Mouse (Mus musculus) layer of hippocampus, adult 2 months (tissue): ENCODE measurements around the gene Rnf223. TPM values are rescaled to one million over a fixed set of nuclear protein-coding genes. Genes with fewer than 3 reads are reported as not detected.
A peak's percentile ranks its signal among the peaks of the same experiment; 100 is the strongest.

Experiments used
- DNase-seq, 2 experiments: peaks; one replicate each; pipeline ENCODE4 v3.0.0; 2022; ENCODE audit warnings: low spot score in 2 of 2
- H3K27ac ChIP-seq: fragments of 200-600 bp; 2 replicates; pipeline ENCODE4 v1.8.1; 2022
- H3K4me3 ChIP-seq: fragments of 200-600 bp; 2 replicates; pipeline ENCODE4 v1.8.1; 2022; ENCODE audit warnings: mild to moderate bottlenecking
- CTCF ChIP-seq: fragments of 200-600 bp; conservative IDR thresholded peaks from 2 replicates; pipeline ENCODE4 v1.8.1; 2022; ENCODE audit warnings: antibody characterized with exemption, mild to moderate bottlenecking, moderate library complexity
- long read RNA-seq, 2 experiments: library from polyadenylated mRNA; stranded (forward); transcript quantifications; one replicate each; pipeline ENCODE4 v2.0.0; 2021; ENCODE audit warnings: borderline mapping rate in 2 of 2
- total RNA-seq, 2 experiments: library from RNA; stranded (reverse); gene quantifications; 2 replicates each; pipeline ENCODE4 v1.2.3; 2021

The Rnf223 gene
- total RNA-seq: 1 to 10 TPM in 1 of 2 experiments, under 1 TPM in 1; 0.79 to 1.1 TPM
- long read RNA-seq, experiment 1: 0 reads
- long read RNA-seq, experiment 2: 0 reads

DNA sequence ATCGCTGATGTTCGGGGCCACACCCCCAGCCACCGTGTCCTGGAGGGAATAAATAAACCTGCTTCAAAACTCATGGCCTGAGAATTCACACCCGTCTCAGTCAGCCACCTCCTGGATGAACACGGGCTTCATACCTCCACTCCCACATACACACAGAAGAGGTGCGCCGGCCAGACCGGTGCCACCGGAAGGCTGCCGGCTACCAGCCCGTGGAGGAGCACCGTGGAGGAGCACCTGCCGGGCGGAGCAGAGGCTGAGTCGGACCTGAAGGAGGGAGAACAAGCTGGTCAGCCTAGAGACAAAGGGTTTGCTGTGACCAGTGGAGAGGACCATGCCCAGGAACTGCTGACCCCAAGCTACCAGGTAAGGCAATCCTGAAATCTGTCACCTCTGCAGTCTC lies at the start of gene Rnf223:
Gene Rnf223 (plus strand): TSS at position 78 of the 400 bp plus-strand sequence.
- Histone ChIP-seq H3K4me3 (no peak within 1 kb of the TSS), H3K27ac (no peak within 1 kb of the TSS)
- no peak for DNase-seq
- TF ChIP-seq CTCF: no peak

DNA sequence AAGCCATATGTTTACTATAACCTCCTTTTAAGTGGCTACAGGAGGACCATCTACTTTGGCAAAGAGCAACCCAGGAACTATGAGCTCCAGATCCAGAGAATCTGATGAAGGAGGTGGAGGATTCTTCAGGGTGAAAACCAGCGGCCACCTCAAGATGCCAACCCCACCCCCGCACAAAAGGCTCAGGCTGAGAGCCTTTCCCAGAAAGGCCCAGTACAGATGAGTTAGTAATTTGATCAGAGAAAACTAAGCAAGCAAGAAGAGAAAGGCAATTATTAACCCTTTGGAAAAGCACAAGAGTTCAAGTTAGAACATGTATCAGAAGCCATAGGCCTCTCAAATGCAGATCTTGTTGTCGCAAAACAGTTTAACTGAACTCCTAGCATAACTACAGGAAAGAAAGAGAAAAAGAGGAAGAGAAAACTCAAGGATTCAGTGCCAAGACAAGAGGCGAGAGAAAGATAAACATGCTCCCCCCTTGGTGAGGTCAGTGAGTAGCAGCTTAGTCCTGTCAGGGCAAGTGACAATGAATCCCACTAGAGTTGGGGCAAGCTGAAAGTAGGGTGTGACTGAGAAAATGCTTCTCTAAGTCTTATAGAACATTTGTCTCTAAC lies 47.6 kb upstream of the Rnf223 start:
- no peak for DNase-seq
- H3K4me3 ChIP-seq: no peak overlapping the region
- no peak overlapping the region for H3K27ac ChIP-seq
- no peak for TF ChIP-seq CTCF

DNA sequence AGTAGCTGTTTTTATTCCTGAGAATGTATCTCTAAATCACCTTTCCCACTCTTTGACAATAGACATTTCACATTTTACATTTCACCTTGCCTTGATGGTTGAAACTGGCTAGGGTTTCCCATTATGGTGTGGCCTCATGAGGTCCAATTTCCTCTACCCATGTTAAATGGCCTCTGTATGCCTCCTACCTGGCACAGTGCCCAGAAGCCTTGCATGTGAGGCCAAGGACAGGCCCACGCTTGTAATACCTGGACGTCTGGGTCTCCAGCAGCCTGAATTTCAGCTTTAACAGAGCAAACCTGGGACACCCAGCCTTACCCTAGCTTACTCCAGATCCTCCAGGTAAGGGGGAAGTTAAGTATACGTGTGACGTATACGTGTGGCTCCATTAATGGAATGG lies 47.0 kb upstream of the Rnf223 start:
- H3K4me3 ChIP-seq: no peak overlapping the region
- H3K27ac ChIP-seq: no peak overlapping the region
- TF ChIP-seq CTCF: no peak
- no peak for DNase-seq

DNA sequence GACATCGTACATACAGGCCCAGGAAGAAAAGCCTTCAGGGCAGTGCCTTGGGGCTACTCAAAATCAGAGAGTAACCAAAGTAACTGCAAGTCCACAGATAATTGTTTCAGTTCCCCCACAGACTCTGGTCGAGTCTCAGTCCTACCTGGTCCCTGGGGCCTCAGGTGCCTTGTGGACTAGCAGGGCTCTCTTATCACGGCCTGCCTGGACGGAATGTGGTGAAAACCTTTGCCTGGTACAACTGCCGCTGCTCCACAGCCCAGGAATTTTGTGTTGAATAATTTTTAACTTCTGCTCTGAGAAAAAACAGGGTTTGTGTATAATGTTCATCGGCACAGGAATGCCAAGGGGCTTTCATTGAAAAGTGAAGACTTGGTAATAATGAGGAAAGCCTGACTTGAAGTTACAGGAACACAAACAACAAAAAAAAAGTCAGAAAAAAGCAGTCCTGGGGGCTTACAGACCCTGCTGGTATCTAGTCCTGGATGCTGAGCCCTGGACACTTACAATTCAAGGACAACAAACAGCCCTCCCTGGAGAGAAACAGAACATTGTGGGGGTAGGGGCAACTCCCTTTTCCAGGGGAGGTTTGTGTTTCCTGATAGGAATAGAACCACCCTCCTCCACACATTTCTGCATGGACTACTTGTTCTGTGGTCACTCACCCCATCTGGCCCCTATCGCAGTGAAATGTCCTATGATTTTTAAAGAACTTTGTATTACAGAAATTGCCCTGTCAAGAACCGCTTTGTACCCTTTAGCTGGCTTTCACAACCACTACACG lies 46.0 kb upstream of the Rnf223 start:
- DNase-seq: no peak
- Histone ChIP-seq H3K4me3 (no peak overlapping the region), H3K27ac (no peak overlapping the region)
- no peak for TF ChIP-seq CTCF

DNA sequence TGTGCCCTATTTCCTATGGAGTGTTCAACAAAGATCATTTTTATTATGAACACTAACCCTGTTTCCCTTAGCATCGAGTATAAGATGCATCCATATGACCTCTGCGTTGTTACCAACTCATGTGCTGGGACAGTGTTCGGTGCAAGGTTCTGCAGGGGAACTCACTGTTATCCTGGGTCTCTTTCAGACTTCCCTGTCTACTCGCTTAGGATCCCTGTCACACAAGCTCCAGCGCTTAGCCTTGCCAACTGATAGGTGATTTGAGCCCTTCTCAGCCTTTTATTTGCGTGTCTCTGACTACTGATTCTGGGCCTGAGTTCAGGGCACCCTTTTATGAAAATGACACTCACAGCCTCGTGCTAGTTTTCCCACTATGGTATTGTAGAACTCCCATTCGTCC lies 45.1 kb upstream of the Rnf223 start:
- TF ChIP-seq CTCF: no peak
- Histone ChIP-seq H3K4me3 (no peak overlapping the region), H3K27ac (no peak overlapping the region)
- DNase-seq: no peak

DNA sequence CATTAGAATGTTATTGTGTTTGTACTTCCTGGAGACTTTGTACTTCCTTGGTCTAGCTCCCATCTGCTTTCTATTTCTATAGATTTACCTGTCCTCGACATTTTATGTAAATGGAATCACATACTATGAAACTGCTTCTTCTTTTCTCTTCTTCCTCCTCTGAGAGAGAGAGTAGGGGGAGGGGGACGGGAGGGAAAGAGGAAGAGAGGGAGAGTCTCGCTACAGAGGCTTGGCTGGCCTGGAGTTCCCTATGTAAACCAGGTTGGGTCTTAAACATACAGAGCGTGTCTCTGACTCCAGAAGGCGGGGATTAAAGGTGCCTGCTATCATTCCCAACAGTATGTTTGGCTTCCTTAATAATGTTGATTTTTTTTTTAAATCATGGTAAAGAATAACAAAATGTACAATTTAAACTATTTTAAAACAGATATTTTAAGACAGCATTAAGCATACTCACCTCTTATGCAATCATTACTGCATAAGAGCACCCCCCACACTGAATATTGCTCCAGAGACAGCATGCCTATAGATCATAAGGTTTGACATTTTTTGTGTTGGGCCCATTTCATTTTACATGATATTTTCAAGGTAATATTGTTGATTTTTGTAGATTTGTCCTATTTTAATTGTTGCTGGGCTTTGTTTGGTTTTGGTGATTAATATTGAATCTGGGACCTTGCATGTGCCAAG lies 42.8 kb upstream of the Rnf223 start:
- DNase-seq: no peak
- TF ChIP-seq CTCF: no peak
- Histone ChIP-seq H3K4me3 (no peak overlapping the region), H3K27ac (no peak overlapping the region)

DNA sequence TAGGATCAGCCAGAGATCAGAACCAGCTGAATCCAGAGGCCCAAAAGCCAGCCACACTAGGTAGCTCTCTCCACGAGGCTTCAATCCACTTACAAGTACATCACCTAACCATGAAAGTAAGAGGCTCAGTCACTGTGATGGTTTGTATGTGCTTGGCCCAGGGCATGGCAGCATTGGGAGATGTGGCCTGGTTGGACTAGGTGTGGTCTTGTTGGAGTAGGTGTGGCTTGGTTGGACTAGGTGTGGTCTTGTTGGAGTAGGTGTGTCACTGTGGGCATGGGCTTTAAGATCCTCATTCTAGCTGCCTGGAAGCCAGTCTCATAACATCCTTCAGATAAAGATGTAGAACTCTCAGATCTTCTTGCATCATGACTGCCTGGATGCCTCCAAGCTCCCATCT lies 39.1 kb upstream of the Rnf223 start:
- no peak for DNase-seq
- TF ChIP-seq CTCF: no peak
- no peak overlapping the region for H3K4me3 ChIP-seq
- H3K27ac ChIP-seq: no peak overlapping the region

DNA sequence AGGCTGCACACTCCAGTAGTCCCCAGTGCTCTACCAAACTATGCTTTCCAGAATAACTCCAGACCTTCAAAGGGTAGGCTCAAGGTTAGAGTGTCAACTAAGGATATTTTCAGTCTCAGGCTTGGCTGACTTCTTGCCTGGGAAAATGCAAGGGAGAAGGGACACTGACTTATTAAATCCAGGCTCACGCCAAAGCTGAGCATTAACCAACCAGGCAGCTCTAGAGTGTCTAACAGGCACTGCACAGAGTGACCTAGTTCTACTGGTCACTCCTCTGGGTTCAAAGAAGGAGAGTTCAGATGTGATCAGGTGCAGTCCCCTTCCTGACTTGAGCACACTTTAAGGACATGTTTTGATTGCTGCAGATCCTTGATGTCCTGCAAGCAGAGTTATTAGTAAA lies 37.5 kb upstream of the Rnf223 start:
- no peak for DNase-seq
- Histone ChIP-seq H3K27ac (peak overlapping the region; percentile 36; the same call in 1 of the 2 replicates), H3K4me3 (no peak overlapping the region)
- TF ChIP-seq CTCF: no peak

DNA sequence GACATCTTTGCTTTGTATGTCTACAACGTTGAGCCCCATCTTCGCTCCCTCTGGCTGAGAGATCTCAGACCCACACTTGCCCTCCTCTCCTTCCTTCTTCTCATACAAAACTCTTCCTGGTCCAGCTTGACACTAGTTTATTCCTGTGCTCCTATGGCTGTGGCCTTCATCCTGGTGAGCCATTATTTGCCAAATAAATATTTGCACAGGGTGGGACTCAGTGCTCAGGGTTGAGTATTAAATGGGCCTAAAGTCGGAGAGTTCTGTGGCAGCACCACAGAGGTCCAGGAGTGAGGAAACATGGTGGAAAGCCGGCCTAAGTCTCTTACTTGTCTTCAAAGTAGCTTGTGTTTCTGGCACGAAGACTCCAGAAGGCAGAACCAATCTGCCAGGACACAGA lies 36.6 kb upstream of the Rnf223 start:
- TF ChIP-seq CTCF: no peak
- Histone ChIP-seq H3K4me3 (no peak overlapping the region), H3K27ac (no peak overlapping the region)
- no peak for DNase-seq

DNA sequence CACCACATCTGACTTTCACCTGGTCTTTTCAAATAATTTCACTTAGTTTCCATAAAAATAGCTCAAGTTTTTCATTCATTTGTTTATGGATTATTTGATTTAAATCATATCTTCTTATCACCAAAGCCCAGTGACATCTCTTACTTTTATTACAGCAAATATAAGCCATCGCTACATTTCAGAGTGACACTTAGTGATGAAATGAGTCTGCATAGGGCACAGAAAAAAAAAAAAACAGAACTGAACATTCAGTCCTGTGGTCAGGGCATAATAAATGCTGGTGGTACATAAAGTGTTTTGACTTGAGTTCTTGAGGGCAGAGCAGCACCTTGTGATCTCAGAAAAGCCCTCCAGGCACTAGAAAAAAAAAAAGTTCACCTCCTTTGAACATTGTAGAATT lies 34.1 kb upstream of the Rnf223 start:
- no peak for TF ChIP-seq CTCF
- Histone ChIP-seq H3K27ac (no peak overlapping the region), H3K4me3 (no peak overlapping the region)
- DNase-seq: no peak

DNA sequence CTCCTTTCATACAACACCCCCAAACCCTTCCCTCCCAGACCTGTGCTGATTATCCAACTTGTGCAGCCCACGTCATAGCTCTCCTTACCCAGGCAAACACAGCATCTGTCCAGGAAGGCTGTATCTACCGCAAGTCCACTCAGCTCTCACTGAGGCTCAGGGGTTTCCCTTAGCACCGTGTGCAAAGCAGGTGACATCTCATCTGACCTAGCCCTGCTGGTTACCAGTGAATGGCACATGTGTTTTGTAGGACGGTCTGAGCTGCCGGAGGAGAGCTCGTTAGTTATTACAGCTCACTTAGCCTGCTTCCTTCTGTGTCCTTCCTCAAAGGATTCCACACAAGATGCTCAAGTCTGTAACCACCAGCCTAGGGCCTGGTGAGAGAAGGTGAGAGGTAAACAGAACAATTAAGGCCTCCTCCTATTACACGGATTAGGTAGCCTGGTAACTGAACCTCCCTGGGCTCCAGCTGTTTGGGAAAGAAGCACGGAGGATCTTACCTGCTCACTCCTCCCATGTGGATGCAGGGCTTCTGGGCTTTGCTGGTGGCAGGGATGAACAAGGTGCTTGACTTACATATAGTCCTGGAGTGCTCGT lies 32.4 kb upstream of the Rnf223 start:
- DNase-seq: no peak
- no peak overlapping the region for H3K27ac ChIP-seq
- H3K4me3 ChIP-seq: no peak overlapping the region
- no peak for TF ChIP-seq CTCF

DNA sequence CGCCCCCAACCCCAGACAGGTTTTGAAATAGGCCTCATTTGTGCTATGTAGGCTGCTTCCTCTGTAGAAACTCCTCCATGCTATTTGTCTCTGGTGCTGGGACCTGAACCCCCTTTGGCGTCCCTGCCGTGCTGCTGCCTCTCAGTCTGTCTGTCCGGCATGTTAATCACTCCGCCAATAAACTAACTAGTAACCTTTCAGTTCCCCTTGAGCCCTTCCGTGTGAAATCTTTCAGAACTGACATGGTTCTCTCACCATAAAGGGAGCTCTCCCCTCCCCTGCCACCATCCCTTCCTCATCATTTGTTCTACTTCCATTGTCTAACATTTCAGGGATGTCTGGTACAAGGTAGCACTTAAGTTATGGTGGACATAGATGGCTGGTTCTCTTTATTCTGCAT lies 30.9 kb upstream of the Rnf223 start:
- Histone ChIP-seq H3K4me3 (no peak overlapping the region), H3K27ac (no peak overlapping the region)
- DNase-seq: no peak
- no peak for TF ChIP-seq CTCF

DNA sequence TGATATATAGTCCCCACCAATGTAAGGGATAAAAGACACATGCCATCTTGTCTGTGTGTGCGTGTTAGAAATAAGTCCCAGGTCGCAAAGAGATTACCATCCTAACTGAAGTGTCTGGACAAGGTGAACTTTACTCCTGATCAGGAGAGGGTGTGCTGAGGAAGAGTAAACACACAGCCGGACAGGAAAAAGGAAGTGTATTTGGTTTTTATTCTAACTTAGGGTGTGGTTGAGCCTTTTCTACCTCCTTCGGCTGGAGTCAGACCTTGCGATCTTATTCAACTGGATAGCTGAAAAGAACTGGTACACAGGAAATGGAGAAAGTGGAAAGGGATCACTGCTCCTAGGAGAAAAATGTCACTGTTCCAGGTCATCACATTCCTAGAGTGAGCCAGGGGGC lies 29.8 kb upstream of the Rnf223 start:
- no peak for DNase-seq
- H3K4me3 ChIP-seq: no peak overlapping the region
- TF ChIP-seq CTCF: no peak
- no peak overlapping the region for H3K27ac ChIP-seq
